Mouse (Mus musculus) left cerebral cortex, adult 11 months (tissue): Measurements from ENCODE around the gene BC017158.

Experiments
- DNase-seq: peaks from one replicate; pipeline ENCODE4 v3.0.0; 2022; ENCODE audit warnings: low spot score

The BC017158 gene

DNA sequence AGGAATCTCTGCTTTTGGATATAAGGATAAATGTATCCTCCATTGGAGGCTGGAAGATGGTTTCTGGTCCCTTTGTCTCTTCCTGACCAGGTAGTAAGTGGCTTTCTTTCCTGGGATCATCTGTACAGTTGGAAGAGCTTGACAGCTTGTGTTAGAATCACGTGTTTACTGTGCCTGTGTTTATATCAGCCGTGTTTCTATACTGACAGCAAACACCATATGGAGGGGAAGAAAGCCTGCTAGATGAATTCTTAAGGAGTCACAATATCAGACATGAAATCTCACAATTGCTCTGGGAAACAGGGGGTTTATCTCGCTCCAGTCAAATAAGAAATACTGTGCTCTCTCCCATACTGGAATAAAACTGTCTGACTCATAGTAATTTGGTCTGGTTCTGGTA, 11.2 kb upstream of the BC017158 start:
- no peak for DNase-seq

DNA sequence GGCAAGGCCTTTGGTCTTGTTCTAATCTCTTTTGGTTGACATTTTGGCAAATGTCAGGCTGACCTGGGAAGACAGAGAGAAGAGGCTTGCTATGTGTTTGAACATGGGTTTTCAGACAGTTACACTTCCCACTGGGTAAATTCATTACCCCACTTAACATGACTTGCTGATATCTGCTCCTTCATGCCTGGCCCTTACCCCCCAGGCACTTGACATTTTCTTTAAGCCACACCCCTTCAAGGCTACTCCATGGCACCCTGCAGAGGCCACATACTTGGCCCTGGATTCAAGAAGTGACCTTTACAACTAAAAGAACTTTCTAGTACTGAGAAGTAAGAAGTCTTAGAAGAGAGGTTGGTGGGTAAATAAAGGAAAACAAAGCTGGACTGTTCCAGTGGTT, 9.9 kb upstream of the BC017158 start:
- no peak for DNase-seq

DNA sequence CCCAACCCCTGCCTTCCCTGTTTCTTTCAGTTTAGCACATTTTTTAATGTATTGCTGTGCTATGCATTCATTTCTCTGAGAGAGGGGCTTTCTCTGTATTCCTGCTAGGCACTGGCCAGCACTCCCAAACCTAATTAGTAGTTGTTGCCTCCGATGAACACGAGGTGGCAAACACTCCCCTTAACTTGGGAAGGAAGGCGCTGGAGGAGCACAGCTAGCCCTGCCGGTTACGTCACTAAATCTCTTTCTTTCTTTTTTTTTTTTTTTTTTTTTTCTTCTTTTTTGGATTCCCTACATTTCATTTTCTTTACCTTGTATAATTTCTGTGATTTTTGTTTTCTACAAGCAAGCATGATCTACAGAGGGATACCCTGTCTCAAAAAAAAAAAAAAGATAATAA, 6.9 kb upstream of the BC017158 start:
- no peak for DNase-seq

- no peak for DNase-seq
Observed at GRCm38 (mm10) chr7:128304198-128304597, 6.2 kb upstream of the BC017158 start.

DNA sequence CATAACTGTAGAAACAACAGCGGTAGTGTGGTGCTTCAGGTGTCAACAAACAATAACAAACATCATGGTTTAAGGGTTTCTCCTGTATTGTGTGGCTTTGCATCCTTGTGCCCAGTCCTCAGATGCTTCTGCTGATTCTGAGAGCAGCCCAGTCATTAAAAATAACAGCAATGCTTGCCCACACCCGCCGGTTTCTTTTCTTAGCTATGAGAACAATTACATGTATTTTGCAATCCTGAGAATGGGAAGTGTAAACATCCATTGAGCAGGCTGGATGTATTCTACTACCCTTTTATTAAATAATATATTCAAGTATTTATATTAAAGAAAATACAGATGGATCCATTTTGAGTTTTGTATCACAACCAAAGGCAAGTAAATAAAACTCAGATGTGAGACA, 4.2 kb upstream of the BC017158 start:
- no peak for DNase-seq

GRCm38 (mm10) chr7:128300952-128301351, 3.0 kb upstream of the BC017158 start:
- no peak for DNase-seq

DNA sequence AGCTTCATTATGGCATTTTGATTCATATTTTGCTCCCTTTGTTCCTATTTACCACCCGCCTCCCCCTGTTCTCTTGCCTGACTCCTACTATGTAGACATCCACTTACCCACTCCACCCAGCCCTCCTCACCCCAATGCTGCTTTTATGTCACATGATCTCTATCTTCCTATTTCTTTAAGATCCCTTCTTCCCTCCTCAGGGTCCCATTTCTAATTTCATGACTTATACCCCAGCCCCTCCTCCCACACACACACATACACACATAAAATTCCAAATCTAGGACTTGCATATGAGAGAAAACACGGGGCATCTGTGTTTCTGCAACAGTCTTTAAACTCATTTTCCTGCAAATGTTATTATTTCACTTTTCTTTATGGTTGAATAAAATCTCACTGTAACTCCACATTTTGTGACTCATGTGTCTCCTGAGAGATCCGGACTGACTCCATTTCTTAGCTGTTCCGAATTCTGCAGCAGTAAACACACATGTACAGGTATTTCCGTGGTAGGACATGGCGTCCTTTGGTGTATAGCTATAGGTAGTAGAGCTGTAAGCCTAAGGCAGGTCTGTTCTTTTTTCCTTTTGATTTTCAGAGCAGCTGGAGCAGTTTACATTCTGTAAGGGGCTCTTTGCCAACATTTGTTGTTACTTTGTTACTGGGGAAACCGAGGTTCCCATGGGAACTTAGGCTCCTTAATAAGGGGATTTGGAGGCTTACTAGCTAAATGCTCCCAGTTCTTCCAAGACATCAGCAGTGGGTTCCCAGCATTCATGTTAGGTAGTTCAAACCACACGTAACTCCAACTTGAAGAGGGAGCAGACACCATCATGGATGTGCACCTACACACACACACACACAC, 742 bp upstream of the BC017158 start:
- no peak for DNase-seq

DNA sequence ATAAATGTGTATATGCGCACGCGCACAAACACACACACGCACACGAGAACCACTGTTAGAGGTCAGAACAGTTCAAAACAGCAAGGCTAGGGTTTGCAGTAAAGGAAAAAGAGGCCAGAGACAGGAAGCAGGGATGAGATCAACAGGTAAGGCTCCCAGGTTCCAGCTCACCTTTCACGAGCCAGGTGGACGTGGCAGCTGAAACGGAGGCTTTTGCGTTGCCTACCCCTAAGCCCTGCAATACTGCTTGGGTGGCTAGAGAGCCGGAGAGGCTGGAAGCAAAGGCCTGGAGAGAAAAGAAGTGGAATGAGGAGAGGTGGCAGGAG, 716 bp downstream of the BC017158 start:
- DNase-seq: no peak

DNA sequence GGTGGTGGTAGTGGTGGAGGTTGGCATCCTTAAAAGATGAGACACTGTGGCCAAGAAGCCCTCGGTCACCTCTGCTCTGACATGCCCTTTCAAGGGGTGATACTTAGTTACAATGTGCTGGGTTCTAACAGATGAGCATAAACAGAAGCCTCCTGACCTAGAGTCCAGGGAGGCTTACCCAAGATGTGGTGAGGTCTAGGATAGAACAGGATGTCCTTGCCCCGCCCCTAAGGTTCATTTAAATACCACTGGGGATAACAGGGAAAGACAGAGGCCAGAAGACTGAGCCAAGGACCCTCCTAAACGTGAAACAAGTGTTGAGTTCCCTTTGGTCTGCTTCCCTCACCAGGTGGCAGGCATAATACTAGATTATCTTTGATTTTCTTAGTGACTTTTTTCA, 1.5 kb downstream of the BC017158 start:
- DNase-seq: no peak

- DNase-seq: no peak
Observed at GRCm38 (mm10) chr7:128294785-128295184, 3.2 kb downstream of the BC017158 start.

GRCm38 (mm10) chr7:128288923-128289544, 8.9 kb downstream of the BC017158 start:
- no peak for DNase-seq

DNA sequence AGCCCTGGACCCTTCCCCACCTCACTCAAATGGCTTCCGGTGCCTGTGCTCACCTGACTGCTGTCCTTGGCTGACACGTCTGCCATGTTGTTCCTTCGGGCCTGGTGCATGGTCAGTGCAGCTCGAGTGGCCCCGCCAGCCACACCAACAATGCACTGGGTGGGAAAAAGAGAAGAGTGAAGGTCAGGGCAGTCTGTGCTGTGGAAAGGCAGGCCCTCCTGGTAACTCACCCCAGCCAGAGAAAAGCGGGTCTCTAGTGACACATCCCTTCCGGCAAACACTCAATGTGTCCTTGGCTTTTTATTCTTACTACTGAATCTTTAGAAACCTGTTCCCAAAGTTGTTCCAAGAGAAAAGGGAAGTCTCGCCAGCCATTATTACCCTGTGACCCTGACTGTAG, 12.9 kb downstream of the BC017158 start:
- DNase-seq: no peak

GRCm38 (mm10) chr7:128284047-128284446, 13.9 kb downstream of the BC017158 start:
- DNase-seq: no peak

DNA sequence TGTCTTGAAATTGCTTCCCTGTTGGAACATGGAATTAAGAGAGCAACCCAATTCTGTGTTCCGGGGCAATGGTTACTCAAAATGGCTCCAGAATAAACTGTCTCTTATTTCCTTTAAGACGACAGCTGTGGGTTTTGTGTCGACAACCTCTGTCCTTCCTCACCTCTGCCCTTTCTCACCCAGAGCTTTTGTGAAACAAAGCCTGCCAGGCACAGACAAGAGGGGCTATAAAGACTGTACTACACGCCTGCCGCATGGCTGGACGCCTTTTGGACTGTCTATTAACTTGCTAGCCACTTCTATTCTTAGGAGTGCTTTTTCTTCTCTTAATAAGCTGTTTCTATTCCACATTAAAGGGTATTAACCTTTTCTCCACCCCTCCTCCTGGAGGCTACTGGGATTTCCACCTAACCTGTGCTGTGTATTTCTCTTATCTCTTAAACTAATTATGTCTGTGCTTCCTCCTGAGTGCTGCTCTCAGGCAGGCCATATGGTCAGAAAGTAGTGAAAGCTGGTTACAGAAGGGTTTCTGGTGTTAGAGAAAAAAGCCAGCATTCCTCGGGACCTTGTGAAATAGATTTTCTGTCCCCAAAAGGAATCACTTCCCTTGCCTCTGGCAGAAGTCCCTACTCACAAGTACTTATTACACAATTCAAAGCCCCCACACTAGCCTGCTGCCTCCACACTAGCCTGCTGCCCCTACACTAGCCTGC, 15.3 kb downstream of the BC017158 start:
- DNase-seq: no peak

- no peak for DNase-seq
Observed at GRCm38 (mm10) chr7:128281765-128282164, 16.2 kb downstream of the BC017158 start.

GRCm38 (mm10) chr7:128279750-128280149, 18.2 kb downstream of the BC017158 start:
- no peak for DNase-seq

- no peak for DNase-seq
Observed at GRCm38 (mm10) chr7:128276051-128276450, 21.9 kb downstream of the BC017158 start.

GRCm38 (mm10) chr7:128271496-128271895, 26.5 kb downstream of the BC017158 start:
- DNase-seq: no peak

DNA sequence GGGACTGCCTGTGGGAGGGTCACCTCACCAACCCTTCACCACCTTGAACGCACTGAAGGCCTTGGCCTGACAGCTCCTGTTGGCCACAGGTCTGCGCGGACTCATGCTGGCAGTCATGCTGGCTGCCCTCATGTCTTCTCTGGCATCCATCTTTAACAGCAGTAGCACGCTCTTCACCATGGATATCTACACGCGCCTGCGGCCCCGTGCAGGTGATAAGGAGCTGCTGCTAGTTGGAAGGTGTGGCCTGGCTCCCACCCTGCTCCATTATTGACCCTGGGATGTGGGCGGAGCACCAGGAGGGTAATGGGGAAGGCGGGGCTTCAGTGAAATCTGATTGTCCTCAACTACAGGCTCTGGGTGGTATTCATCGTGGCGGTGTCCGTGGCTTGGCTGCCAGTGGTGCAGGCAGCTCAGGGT, 27.5 kb downstream of the BC017158 start:
- DNase-seq: no peak

DNA sequence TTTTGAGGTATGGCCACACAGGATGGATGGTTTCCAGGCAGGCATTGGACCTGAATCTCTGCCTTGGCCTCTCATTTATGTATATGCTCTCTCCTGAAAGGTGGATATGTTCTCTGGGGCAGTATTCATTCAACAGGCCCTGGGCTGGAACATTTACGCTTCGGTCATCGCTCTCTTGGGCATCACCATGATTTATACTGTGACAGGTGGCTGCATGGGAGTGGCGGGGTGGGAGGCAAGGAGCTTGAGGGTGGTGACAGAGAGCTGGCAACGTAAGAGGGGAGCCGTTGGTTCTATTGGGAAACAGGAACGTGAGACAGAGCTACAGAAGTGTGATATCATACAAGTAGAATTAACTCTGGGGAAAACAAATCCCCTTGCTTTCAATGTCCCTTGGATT, 30.2 kb downstream of the BC017158 start:
- DNase-seq: no peak

DNA sequence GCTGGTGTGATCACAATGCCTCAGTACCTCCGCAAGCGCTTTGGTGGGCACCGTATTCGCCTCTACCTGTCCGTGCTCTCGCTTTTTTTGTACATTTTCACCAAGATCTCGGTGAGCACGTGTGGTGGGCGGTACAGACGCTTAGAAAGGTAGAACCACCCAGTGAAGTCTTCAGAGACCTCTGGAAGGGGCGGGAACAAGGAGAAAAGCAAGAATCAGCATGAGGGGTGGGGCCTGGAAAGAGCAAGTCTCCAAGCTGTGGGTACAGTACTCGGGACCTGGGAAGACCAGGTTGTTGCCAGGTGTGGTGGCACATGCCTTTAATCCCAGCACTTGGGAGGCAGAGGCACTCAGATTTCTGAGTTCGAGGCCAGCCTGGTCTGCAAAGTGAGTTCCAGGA, 30.6 kb downstream of the BC017158 start:
- no peak for DNase-seq

DNA sequence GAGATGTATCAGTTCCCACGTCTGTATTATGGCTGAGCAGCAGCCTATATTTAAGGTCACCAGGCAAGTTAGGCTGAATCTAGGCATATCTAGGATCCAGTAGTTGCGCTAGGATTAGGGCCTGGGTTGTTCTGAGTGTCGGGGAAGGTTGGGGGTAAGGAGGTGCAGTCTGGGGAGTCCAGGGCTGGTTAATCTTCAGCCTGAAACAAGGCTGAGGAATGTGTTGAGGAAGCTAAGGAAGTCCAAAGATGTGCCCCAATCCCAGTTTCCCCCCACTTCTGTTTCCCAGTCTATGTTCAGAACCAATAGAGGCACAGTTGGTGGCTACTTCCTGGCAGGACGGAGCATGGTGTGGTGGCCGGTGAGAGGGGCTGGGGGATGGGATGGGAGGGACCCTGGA, 31.9 kb downstream of the BC017158 start:
- no peak for DNase-seq

- DNase-seq: no peak
Observed at GRCm38 (mm10) chr7:128265411-128265810, 32.6 kb downstream of the BC017158 start, which contains the start of gene Slc5a2. TSS of gene Slc5a2 (plus strand) at chr7:128265657.
